Mouse (Mus musculus): Measurements from ENCODE around the gene Rasgef1a.

DNA sequence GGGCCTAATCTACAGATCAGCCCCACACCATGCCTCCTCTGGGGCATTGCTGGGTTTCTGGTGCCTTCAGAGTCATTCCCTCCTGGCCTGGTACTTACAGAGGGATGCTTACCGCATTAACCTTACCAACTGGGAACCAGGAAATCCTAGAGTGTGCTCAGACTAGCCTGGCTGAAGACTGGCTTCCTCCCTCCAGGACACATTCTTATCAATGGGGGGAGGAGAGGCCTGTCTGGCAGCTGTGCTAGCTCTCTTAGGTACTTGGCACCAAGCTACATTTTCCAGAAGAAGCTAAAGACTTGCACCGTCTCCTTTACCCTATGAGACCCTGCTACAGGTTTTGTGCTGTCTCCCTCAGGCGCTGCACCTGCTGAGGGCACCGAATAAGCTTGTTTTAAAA is 40.2 kb downstream of the Rasgef1a start:
- TF ChIP-seq CTCF (IDR thresholded peaks at IDR 0.05; ENCODE audit: control insufficient read depth, insufficient read depth, insufficient replicate concordance, low read depth, low read length) = no peak
- TF ChIP-seq POLR2A (IDR thresholded peaks at IDR 0.05; ENCODE audit: control insufficient read depth, low read depth, low read length) = no peak

Measured in testis, adult 2 months (tissue).